Mouse (Mus musculus): ENCODE data around the gene Cideb.

Cideb gene

GRCm38 (mm10) chr14:55758363-55758784 lies at the start of gene Cideb:
TSS of gene Cideb (minus strand) at chr14:55758458.
- peak; percentile 89 for DNase-seq

GRCm38 (mm10) chr14:55795380-55796163 lies 37.3 kb upstream of the Cideb start:
- no peak for DNase-seq

- DNase-seq: no peak
Observed at GRCm38 (mm10) chr14:55793946-55794345, 35.7 kb upstream of the Cideb start.

- DNase-seq: no peak
Observed at GRCm38 (mm10) chr14:55793461-55793860, 35.2 kb upstream of the Cideb start.

- DNase-seq: no peak
Observed at GRCm38 (mm10) chr14:55788256-55789050, 30.2 kb upstream of the Cideb start, which contains the start of gene Ripk3. TSS of gene Ripk3 (minus strand) at chr14:55788865.

GRCm38 (mm10) chr14:55787731-55788130 lies 29.5 kb upstream of the Cideb start:
- no peak for DNase-seq

- DNase-seq: no peak
Observed at GRCm38 (mm10) chr14:55785195-55785594, 26.9 kb upstream of the Cideb start.

- no peak for DNase-seq
Observed at GRCm38 (mm10) chr14:55783958-55784235, 25.6 kb upstream of the Cideb start, which contains the start of gene Adcy4. TSS of gene Adcy4 (minus strand) at chr14:55784095.

- DNase-seq: no peak
Observed at GRCm38 (mm10) chr14:55783171-55783957, 25.1 kb upstream of the Cideb start.

GRCm38 (mm10) chr14:55782361-55782960 lies 24.2 kb upstream of the Cideb start:
- no peak for DNase-seq

GRCm38 (mm10) chr14:55781310-55781709 lies 23.1 kb upstream of the Cideb start:
- DNase-seq: peak; percentile 63

GRCm38 (mm10) chr14:55780736-55781135 lies 22.5 kb upstream of the Cideb start:
- no peak for DNase-seq

- DNase-seq: no peak
Observed at GRCm38 (mm10) chr14:55779656-55780055, 21.4 kb upstream of the Cideb start.

GRCm38 (mm10) chr14:55778686-55779085 lies 20.4 kb upstream of the Cideb start:
- no peak for DNase-seq

GRCm38 (mm10) chr14:55777806-55778205 lies 19.5 kb upstream of the Cideb start:
- no peak for DNase-seq

GRCm38 (mm10) chr14:55777176-55777575 lies 18.9 kb upstream of the Cideb start:
- no peak for DNase-seq

- no peak for DNase-seq
Observed at GRCm38 (mm10) chr14:55776711-55777110, 18.5 kb upstream of the Cideb start.

GRCm38 (mm10) chr14:55769087-55769703 lies 10.9 kb upstream of the Cideb start:
- DNase-seq: no peak

- no peak for DNase-seq
Observed at GRCm38 (mm10) chr14:55768555-55768954, 10.3 kb upstream of the Cideb start.

- peak; percentile 75 for DNase-seq
Observed at GRCm38 (mm10) chr14:55767519-55768414, 9.5 kb upstream of the Cideb start.

GRCm38 (mm10) chr14:55765696-55766095 lies 7.4 kb upstream of the Cideb start, which contains the start of gene Ltb4r1:
TSS of gene Ltb4r1 (plus strand) at chr14:55765962.
- no peak for DNase-seq
